8 mouse cellular contexts compared by ENCODE assay signal in genomic region chr14:100753951-100754350, GRCm38 (mm10).
DNase-seq lines count a peak whose midpoint lies in the region; ATAC-seq lines count a peak whose summit lies in the region.

No protein-coding gene starts in this region.

- H3K4me1 ChIP-seq in liver, embryonic 11.5 days (replicated peaks; ENCODE audit: control insufficient read depth, insufficient read depth, low read length): no peaks in the 10 kb centered on the region

- no peak overlapping the region for H3K4me3 ChIP-seq in liver, embryonic 11.5 days (ENCODE audit: low read depth, low read length)

- no peak overlapping the region for H3K27ac ChIP-seq in liver, embryonic 11.5 days (ENCODE audit: low read depth, low read length)

- H3K9me3 ChIP-seq in liver, embryonic 11.5 days (ENCODE audit: control insufficient read depth, low read length): no peaks in the 10 kb centered on the region

- no peaks in the 10 kb centered on the region for H3K27me3 ChIP-seq in liver, embryonic 11.5 days (replicated peaks; ENCODE audit: control insufficient read depth, insufficient read depth, low read length)

- H3K9ac ChIP-seq in liver, embryonic 11.5 days (ENCODE audit: low read depth, low read length): no peak overlapping the region

- WGBS in liver, embryonic 11.5 days: 33% methylated on average over 2 of the region's 2 CpGs

- DNase-seq in cerebellum, postnatal 10 days: peak; percentile 57 to 64
- no peak for DNase-seq in cerebellum, adult 11-12 months
- peak; percentile 14 for DNase-seq in liver
- DNase-seq in liver, embryonic 11.5 days (ENCODE audit: low spot score): no peak
- peak; percentile 23 for DNase-seq in c-Kit-positive CD71-negative TER-119-negative erythroid progenitor cells, embryonic 14.5 days (ENCODE audit: low read depth)
- no peak for DNase-seq in Muller cell, postnatal 12 days (ENCODE audit: inconsistent ontology term)

- H3K36me3 ChIP-seq in liver, embryonic 11.5 days (ENCODE audit: control insufficient read depth, insufficient read depth, low read length): no peaks in the 10 kb centered on the region

- no peak overlapping the region for H3K4me2 ChIP-seq in liver, embryonic 11.5 days

- ATAC-seq in liver, embryonic 11.5 days (replicated peaks; ENCODE audit: low FRiP score): no peak
- ATAC-seq in megakaryocyte progenitor cell, adult 5-6 weeks (replicated peaks; ENCODE audit: poor library complexity): 0 out of 2 replicates have a peak, but pooled peaks have one; percentile 50
- ATAC-seq in monocyte, adult 5-6 weeks (replicated peaks; ENCODE audit: insufficient number of reproducible peaks, low FRiP score, low TSS enrichment, poor library complexity, severe bottlenecking): no peak

Comparison
In these comparisons a context has a peak if more than half of its experiments do, and no peak if none do; other contexts are left out.
1. DNase-seq: peak in cerebellum, postnatal 10 days (2 of 2), liver (single experiment) and c-Kit-positive CD71-negative TER-119-negative erythroid progenitor cells, embryonic 14.5 days (single experiment); none in cerebellum, adult 11-12 months (single experiment), liver, embryonic 11.5 days (single experiment) and Muller cell, postnatal 12 days (single experiment).